Mouse (Mus musculus) frontal cortex, adult 2 months (tissue): ENCODE measurements around the gene Gm10647. TPM values are rescaled to one million over a fixed set of nuclear protein-coding genes. Genes with fewer than 3 reads are reported as not detected.
A peak's percentile ranks its signal among the peaks of the same experiment; 100 is the strongest.
"Not testable (repeated sequence)": the region's sequence is repeated elsewhere in the genome, so short reads cannot be mapped to it uniquely, and the experiment has no call there.

Experiments
- DNase-seq, 2 experiments: peaks; one replicate each; pipeline ENCODE4 v3.0.0; 2022; ENCODE audit warnings: low spot score in 1 of 2; ENCODE audit errors: extremely low spot score in 1 of 2
- polyA plus RNA-seq: library from polyadenylated mRNA; depleted of rRNA; stranded (reverse); fragments of >200 nt; gene quantifications from 2 replicates; pipeline ENCODE4 v1.2.3, GENCODE M21; 2012; rRNA removed

Gene Gm10647
- 0.42 and 0.44 TPM in 2 replicates for polyA plus RNA-seq

DNA sequence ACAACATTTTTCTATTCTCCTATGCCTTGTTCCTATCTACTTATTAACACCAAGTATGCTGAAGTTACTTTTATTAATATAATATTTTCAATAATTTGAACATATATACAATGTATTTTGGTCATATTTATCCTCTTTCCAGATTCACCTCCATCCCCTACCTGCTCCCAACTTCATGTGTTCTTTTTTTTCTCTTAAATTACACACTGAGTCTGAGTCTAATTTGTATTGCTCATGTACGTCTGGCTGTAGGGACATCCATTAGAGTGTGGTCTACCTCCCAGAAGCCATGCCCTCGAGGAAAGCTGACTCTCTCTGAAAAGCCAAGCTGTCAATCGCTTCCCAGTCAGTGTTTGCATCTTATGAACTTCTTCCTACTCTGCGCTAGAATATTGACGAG is at the start of gene Gm10647:
Gene Gm10647, plus strand, starts transcription at position 301 of the 400 bp plus-strand sequence.
- no peak for DNase-seq

DNA sequence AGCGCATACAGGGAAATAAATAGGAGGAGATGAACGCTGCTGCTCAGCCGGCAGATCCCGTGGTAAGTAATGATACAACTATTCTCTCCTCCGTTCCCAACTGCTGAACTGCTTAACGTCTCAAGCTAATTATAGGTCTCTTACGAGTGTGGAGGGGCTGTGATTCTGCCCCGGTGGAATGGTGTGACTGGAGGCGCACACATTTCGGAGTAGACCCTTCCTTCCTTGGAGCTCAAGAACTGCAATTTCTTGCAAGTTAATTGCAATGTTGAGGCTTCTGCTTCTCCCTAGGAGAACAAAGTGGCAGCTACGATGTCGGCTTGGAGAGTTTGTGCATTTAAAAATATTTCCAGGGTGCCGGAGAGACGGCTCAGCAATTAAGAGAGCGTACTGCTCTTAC is 48.4 kb upstream of the Gm10647 start:
- peak in 1 of 2 experiments; percentile 46 for DNase-seq

DNA sequence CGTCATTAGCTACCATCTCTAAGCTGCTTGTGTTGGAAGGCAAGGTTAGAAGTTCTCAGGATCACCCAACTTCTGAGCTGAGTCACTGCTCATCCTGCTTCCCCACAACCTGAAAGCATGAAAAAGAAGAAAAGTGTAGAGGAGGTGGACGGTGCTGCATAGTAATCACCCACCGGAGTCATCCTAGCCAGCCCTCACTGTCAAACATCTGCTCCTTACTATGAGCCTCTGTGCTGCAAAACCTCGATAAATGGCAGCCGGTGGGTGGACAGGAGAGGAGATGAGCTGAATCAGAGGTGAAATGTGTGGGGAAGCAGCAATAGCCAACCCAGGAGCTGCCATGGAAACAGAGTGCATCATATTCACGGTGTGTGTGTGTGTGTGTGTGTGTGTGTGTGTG is 44.0 kb upstream of the Gm10647 start:
- DNase-seq: peak; percentile 41 to 74

GRCm38 (mm10) chr9:66760991-66761390 is 35.8 kb upstream of the Gm10647 start:
- no peak for DNase-seq

DNA sequence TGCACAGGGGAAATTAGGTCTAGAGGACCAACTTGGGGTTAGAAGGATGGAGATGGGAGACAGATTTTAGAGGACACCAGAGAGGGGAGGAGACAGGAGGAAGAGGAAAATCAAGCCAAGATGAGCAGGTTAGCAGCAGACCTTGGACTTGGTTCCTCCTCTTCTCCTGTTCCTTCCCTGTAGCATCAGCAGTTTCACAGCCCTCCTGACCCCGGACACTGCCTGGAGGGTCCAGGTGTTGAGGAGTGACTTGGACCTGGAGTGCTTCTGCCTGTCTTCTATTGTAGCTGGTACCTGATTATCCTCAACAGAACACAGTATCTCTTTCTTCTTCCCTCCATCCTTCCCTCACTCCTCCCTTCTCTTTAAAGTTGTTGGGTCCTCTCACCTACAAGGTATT is 28.1 kb upstream of the Gm10647 start:
- no peak for DNase-seq

GRCm38 (mm10) chr9:66769275-66769674 is 27.6 kb upstream of the Gm10647 start:
- no peak for DNase-seq

GRCm38 (mm10) chr9:66770701-66771100 is 26.1 kb upstream of the Gm10647 start:
- DNase-seq: no peak

DNA sequence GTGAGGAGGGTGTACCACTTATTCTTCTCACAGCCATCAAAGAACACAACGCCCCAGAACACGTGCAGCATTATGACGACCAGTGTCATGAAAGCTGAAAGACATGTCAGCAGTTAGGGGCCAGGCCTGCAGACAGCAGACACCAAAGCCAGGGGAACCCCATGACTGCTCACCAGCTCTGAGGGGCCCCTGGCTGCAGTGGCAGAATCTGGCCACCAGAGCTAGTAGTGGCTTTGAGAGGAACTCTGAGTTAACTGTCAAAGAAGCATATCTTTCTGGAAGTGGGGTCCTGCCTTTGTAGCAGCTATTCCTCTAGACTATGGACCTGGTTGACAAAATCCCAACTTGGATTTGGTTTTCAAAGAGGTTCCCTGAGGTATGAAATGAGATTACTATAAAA is 12.3 kb upstream of the Gm10647 start:
- DNase-seq: not testable (repeated sequence)

- DNase-seq: peak in 1 of 2 experiments; percentile 82
Observed at GRCm38 (mm10) chr9:66787821-66788220, 9.0 kb upstream of the Gm10647 start.

- DNase-seq: no peak
Observed at GRCm38 (mm10) chr9:66794629-66795463, 2.0 kb upstream of the Gm10647 start.

DNA sequence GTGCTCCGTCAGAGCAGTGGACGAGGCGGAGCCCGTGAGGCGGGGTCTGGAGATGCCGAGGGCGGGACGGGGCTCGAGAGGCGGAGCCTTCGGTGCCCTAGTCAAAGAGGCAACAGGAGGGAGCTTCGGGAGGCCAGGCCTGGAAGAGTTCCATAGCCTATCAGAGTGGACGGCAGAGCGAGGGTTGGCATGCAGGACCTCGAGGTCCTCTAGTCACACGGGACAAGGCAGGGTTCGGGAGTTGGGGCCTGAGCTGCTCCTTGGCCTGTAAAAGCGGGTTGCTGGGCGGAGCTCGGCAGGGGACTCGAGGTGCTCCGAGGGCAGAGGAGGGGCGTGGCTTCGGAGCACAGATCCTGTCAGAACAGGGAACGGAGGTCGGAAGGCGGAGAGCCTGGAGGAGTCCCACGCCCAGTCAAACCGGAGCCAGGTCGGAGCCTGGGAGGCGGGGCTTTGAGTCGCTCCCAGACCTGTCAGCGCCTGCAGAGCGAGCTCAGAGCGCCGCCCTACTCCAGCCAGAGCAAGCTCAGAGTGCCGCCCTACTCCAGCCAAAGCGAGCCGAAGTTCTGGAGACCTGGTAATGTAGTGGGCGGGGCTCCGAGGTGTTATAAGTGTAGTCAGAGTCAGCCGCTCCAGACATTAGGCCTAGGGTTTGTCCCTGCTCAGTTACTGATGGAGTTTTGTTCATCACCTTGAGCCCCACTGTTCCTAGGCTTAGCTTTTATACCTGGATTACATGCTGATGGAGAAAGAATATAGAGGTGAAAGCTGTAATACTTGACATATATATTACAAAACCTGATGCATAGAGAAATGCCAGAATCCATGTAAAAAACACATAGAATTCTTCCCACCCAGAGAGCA is 1.1 kb upstream of the Gm10647 start, which contains the start of gene Aph1b:
Gene Aph1b, minus strand, starts transcription at position 27 of the 861 bp plus-strand sequence.
- peak; percentile 91 to 95 for DNase-seq

DNA sequence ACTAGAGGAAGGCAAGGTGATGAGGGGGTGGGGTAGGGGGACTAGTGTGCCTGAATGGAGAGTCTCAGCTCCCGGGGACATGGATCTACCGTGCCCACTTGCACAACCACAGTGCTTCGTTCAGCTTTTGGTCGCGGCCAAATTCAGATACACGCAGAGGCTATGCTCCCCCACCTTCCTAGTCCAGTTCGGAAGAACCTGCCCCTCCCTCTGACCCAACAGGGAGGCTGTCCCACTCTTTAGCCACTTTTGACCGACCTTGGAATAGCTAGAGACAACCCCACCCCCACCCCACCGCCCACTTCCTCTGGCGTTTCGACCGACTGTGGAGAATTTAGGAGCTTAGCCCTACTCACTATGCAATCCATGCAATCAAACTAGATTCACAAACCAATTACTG is 5.1 kb downstream of the Gm10647 start:
- DNase-seq: no peak

DNA sequence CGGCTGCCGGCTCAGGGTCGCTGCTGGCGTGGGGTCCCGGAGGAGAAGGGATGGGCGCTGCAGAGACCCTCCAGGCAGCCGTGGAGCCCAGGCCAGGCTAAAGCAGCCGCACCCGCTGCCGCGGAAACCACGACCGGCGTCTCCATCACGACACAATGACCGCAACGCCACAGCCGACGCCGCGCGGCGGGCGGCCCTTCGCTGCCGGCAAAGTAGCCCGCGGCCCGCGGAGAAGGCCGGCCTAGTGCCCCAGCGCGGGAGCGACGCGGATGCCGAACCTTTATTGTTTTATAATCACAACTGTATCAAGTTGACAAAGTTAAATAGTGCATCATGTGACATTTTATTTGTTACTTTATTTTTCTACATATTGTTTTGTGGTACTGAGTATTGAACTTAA is 9.1 kb downstream of the Gm10647 start:
- DNase-seq: not testable (repeated sequence)

DNA sequence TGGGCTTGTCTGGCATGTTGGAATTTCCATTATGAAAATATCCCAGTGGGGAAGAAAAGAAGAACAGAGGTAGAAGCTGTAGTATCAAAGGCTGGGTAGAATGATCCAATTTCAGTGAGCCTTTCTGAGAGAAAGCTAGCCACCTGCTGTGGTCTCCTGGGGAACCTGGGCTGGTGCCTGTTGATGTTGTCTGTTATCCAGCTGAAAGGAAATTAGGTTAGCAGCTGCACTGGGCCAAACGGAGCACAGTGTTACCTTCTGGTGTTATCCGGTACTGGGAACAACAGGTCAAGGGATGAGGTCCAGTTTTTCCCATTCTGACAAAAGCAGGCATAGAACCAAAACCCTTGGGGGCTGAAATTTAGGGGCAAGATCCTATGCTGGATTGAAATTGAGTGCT is 16.6 kb downstream of the Gm10647 start:
- no peak for DNase-seq

- no peak for DNase-seq
Observed at GRCm38 (mm10) chr9:66820996-66821395, 24.2 kb downstream of the Gm10647 start.

- DNase-seq: not testable (repeated sequence)
Observed at GRCm38 (mm10) chr9:66822255-66822654, 25.4 kb downstream of the Gm10647 start.

DNA sequence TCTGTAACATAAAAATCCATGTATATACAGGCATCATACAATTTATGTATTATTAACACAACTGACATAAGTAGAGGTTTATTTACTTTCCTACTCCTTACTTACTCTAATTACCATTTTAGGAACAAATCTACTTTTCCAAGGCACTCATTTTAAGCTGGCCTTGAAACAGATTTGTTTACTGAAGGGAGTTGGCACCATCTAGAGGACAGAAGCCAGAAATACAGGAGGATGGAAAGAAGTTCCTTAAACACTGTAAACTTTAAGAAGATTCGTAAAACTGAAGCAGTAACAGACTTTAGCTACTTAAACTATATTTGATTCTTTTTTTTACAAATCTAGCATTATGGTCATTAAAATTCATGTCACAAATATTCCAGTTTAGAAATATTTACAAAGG is 29.2 kb downstream of the Gm10647 start:
- DNase-seq: peak; percentile 15 to 81

DNA sequence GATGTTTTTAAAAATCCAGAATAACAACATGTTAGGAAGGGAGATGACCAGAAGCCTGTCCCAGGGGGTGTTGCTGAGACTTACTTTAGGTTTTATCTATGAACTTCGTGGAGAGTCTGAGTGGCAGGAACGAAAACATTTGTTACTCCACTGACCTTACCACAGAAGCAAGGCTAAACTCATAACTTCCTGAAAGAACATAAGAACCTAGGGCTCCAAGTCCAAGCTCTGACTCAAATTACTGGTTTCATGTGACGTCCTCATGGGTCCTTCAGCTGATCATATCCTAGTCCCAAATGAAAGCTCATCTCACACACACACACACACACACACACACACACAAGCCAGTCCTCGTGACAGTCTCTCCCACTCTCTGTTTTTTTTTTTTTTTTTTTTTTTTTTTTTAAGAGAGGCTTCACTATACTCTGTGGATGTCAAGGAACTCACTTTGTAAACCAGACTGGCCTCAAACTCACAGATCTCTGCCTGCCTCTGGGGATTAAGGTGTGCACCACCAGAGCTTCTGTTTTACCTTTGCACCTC is 35.6 kb downstream of the Gm10647 start:
- DNase-seq: no peak

- no peak for DNase-seq
Observed at GRCm38 (mm10) chr9:66833851-66834250, 37.0 kb downstream of the Gm10647 start.

DNA sequence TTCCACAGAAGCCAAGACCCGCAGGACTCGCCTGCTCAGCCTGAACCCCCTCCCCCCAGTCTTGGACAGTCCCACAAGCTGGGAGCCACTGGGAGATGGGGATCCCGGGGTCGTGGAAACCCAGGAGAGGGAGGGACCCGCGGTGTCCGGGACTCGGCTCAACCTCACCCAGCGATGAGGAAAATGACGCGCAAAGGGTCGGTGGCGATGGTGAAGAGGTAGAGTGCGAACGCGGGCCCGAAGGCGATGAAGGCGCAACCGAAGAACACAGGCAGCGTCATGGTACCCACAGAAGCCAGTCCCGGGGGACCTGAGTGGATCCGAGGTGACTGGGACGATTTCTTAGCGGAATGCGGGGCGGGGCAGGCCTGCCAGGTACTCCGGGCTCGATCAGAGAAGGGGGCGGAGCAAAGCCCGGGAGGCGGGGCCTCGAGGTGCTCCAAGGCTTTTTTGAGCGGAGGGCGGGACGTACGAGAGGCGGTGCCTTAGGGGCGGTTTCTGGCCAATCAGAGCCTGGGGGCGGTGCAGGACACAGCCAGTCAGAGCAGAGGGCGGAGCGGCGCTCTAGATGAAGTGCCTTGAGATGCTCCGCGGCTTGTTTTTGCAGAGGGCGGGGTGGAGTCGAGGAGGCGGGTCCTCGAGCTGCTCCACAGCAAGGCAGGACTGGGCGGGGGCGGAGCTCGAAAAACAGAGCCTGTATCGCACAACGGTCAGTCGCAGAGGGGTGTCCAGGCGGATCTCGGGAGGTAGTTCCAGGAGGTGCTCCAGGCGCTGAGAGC is 37.7 kb downstream of the Gm10647 start, which contains the start of gene Aph1c:
Gene Aph1c, minus strand, starts transcription at position 409 of the 779 bp plus-strand sequence.
- DNase-seq: peak; percentile 99
